In genomic region chr17:50671416-50671815, GRCm38 (mm10) we compare ENCODE assay signal across 21 mouse cellular contexts.
DNase-seq lines count a peak whose midpoint lies in the region; ATAC-seq lines count a peak whose summit lies in the region.
"Had no signal": no experiment of that assay in that cellular context is flagged by ENCODE, and none has a peak within 500 bp of the region (broad histone marks: within the 10 kb centered on the region; RNA-seq: fewer than 3 reads in every experiment).

No protein-coding gene starts in this region.

- no peak overlapping the region for H3K27ac ChIP-seq in hindbrain, embryonic 16.5 days (ENCODE audit: low read depth, low read length)
- H3K27ac ChIP-seq in hindbrain, embryonic 10.5 days, result no peak overlapping the region
- H3K27ac ChIP-seq in midbrain, embryonic 11.5 days (ENCODE audit: low read depth, low read length), result no peak overlapping the region
- H3K27ac ChIP-seq in midbrain, embryonic 10.5 days (replicated peaks), result no peak overlapping the region
- H3K27ac ChIP-seq: forebrain, embryonic 10.5 days; hindbrain, embryonic 15.5 days; kidney, embryonic 15.5 days; macrophage; neural tube, embryonic 15.5 days had no signal

- 0 out of 2 replicates have a peak, but pooled peaks have one; percentile 40 for ATAC-seq in hindbrain, embryonic 16.5 days
- ATAC-seq in midbrain, embryonic 11.5 days (ENCODE audit: low FRiP score), result no peak
- ATAC-seq: activated CD4-positive, CD25-positive, alpha-beta regulatory T cell, adult 4 months; forebrain, embryonic 16.5 days; intestine, embryonic 16.5 days had no signal

- no peaks in the 10 kb centered on the region for H3K27me3 ChIP-seq in hindbrain, embryonic 16.5 days (replicated peaks; ENCODE audit: control insufficient read depth, insufficient read depth, low read length)
- no peaks in the 10 kb centered on the region for H3K27me3 ChIP-seq in hindbrain, embryonic 10.5 days (ENCODE audit: insufficient read depth, poor library complexity, severe bottlenecking)
- H3K27me3 ChIP-seq in midbrain, embryonic 11.5 days (ENCODE audit: control insufficient read depth, insufficient read depth, low read length), result no peaks in the 10 kb centered on the region
- H3K27me3 ChIP-seq in midbrain, embryonic 10.5 days (ENCODE audit: low read depth, poor library complexity, severe bottlenecking), result no peaks in the 10 kb centered on the region
- H3K27me3 ChIP-seq: hindbrain, embryonic 15.5 days; kidney, embryonic 15.5 days; neural tube, embryonic 15.5 days had no signal

- H3K4me2 ChIP-seq in hindbrain, embryonic 16.5 days (ENCODE audit: low read length), result no peak overlapping the region
- no peak overlapping the region for H3K4me2 ChIP-seq in midbrain, embryonic 11.5 days
- H3K4me2 ChIP-seq: hindbrain, embryonic 15.5 days; kidney, embryonic 15.5 days; neural tube, embryonic 15.5 days had no signal

- no peaks in the 10 kb centered on the region for H3K4me1 ChIP-seq in hindbrain, embryonic 16.5 days (ENCODE audit: control insufficient read depth, insufficient read depth, low read depth, low read length)
- H3K4me1 ChIP-seq in hindbrain, embryonic 10.5 days (replicated peaks), result no peaks in the 10 kb centered on the region
- no peaks in the 10 kb centered on the region for H3K4me1 ChIP-seq in midbrain, embryonic 11.5 days (ENCODE audit: control insufficient read depth, insufficient read depth, low read length)
- H3K4me1 ChIP-seq in midbrain, embryonic 10.5 days, result no peaks in the 10 kb centered on the region
- H3K4me1 ChIP-seq: forebrain, embryonic 10.5 days; hindbrain, embryonic 15.5 days; kidney, embryonic 15.5 days; neural tube, embryonic 15.5 days had no signal

- no peak for DNase-seq in hindbrain, embryonic 10.5 days (ENCODE audit: low spot score)
- peak; percentile 41 for DNase-seq in midbrain, embryonic 11.5 days (ENCODE audit: low spot score, missing footprints)
- DNase-seq in midbrain, embryonic 10.5 days (ENCODE audit: low spot score), result no peak
- DNase-seq in adrenal gland, postnatal 10 days, result peak; percentile 58
- DNase-seq in adrenal gland, postnatal 36 days, result peak; percentile 69 to 72
- no peak for DNase-seq in lung, postnatal 4 days
- DNase-seq: cerebellum, adult 9-10 months; gastrocnemius, postnatal 14 days; heart, postnatal 36 days; thymus, adult 18-20 months; thymus, postnatal 36 days had no signal

- H3K9ac ChIP-seq in hindbrain, embryonic 16.5 days (ENCODE audit: low read depth, low read length), result no peak overlapping the region
- no peak overlapping the region for H3K9ac ChIP-seq in midbrain, embryonic 11.5 days (ENCODE audit: low read length)
- H3K9ac ChIP-seq: hindbrain, embryonic 15.5 days; kidney, embryonic 15.5 days; neural tube, embryonic 15.5 days had no signal

- no peaks in the 10 kb centered on the region for H3K9me3 ChIP-seq in hindbrain, embryonic 16.5 days (ENCODE audit: control insufficient read depth, low read length)
- H3K9me3 ChIP-seq in hindbrain, embryonic 10.5 days, result no peaks in the 10 kb centered on the region
- no peaks in the 10 kb centered on the region for H3K9me3 ChIP-seq in midbrain, embryonic 11.5 days (ENCODE audit: control insufficient read depth, low read length)
- H3K9me3 ChIP-seq in midbrain, embryonic 10.5 days (replicated peaks), result no peaks in the 10 kb centered on the region
- H3K9me3 ChIP-seq: forebrain, embryonic 10.5 days; hindbrain, embryonic 15.5 days; kidney, embryonic 15.5 days; neural tube, embryonic 15.5 days had no signal

- no peaks in the 10 kb centered on the region for H3K36me3 ChIP-seq in hindbrain, embryonic 16.5 days (ENCODE audit: control insufficient read depth, insufficient read depth, low read length)
- H3K36me3 ChIP-seq in hindbrain, embryonic 10.5 days, result no peaks in the 10 kb centered on the region
- H3K36me3 ChIP-seq in midbrain, embryonic 11.5 days (ENCODE audit: control insufficient read depth, insufficient read depth, low read length), result no peaks in the 10 kb centered on the region; the same call in 1 of the 2 replicates
- peaks cover 3% of the 10 kb centered on the region; the same call in 1 of the 2 replicates for H3K36me3 ChIP-seq in midbrain, embryonic 10.5 days
- H3K36me3 ChIP-seq: hindbrain, embryonic 15.5 days; kidney, embryonic 15.5 days; neural tube, embryonic 15.5 days had no signal

- 58% methylated on average over 5 of the region's 5 CpGs for WGBS in hindbrain, embryonic 16.5 days
- WGBS in hindbrain, embryonic 10.5 days, result 85% methylated on average over 5 of the region's 5 CpGs
- 84% methylated on average over 5 of the region's 5 CpGs for WGBS in midbrain, embryonic 11.5 days
- WGBS in midbrain, embryonic 10.5 days, result 89% methylated on average over 5 of the region's 5 CpGs

- no peak overlapping the region for H3K4me3 ChIP-seq in hindbrain, embryonic 16.5 days (ENCODE audit: low read length)
- no peak overlapping the region for H3K4me3 ChIP-seq in hindbrain, embryonic 10.5 days
- H3K4me3 ChIP-seq in midbrain, embryonic 11.5 days (ENCODE audit: low read depth, low read length), result no peak overlapping the region
- no peak overlapping the region for H3K4me3 ChIP-seq in midbrain, embryonic 10.5 days
- H3K4me3 ChIP-seq: forebrain, embryonic 10.5 days; hindbrain, embryonic 15.5 days; kidney, embryonic 15.5 days; myocyte; neural tube, embryonic 15.5 days had no signal

Comparison
In these comparisons a context has a peak if more than half of its experiments do, and no peak if none do; other contexts are left out.
1. DNase-seq: peak in midbrain, embryonic 11.5 days (single experiment), adrenal gland, postnatal 10 days (single experiment) and adrenal gland, postnatal 36 days (2 of 2); none in hindbrain, embryonic 10.5 days (single experiment), midbrain, embryonic 10.5 days (single experiment) and lung, postnatal 4 days (0 of 2).